Mouse (Mus musculus): Measurements from ENCODE around the gene Slc22a17. TPM values are rescaled to one million over a fixed set of nuclear protein-coding genes. Genes with fewer than 3 reads are reported as not detected.

Gene Slc22a17
- total RNA-seq, 2 experiments from 2014 or later: not detected

GRCm38 (mm10) chr14:54940176-54940530 is 27.2 kb upstream of the Slc22a17 start:
- no peak for ATAC-seq (replicated peaks; ENCODE audit: low FRiP score, poor library complexity, severe bottlenecking)

GRCm38 (mm10) chr14:54939434-54940175 is 26.7 kb upstream of the Slc22a17 start:
- ATAC-seq (replicated peaks; ENCODE audit: low FRiP score, poor library complexity, severe bottlenecking): no peak

- ATAC-seq (replicated peaks; ENCODE audit: low FRiP score, poor library complexity, severe bottlenecking): no peak
Measured at GRCm38 (mm10) chr14:54938431-54939219, 25.7 kb upstream of the Slc22a17 start.

GRCm38 (mm10) chr14:54937361-54938182 is 24.6 kb upstream of the Slc22a17 start:
- ATAC-seq (replicated peaks; ENCODE audit: low FRiP score, poor library complexity, severe bottlenecking): no peak

GRCm38 (mm10) chr14:54936831-54937160 is 23.9 kb upstream of the Slc22a17 start:
- ATAC-seq (replicated peaks; ENCODE audit: low FRiP score, poor library complexity, severe bottlenecking): no peak

- no peak for ATAC-seq (replicated peaks; ENCODE audit: low FRiP score, poor library complexity, severe bottlenecking)
Measured at GRCm38 (mm10) chr14:54935904-54936830, 23.2 kb upstream of the Slc22a17 start, which contains the start of gene Cmtm5. Gene Cmtm5, plus strand, starts transcription at chr14:54936261.

- ATAC-seq (replicated peaks; ENCODE audit: low FRiP score, poor library complexity, severe bottlenecking): no peak
Measured at GRCm38 (mm10) chr14:54932645-54933150, 19.8 kb upstream of the Slc22a17 start, which contains the start of gene Il25. Gene Il25, plus strand, starts transcription at chr14:54932695.

- ATAC-seq (replicated peaks; ENCODE audit: low FRiP score, poor library complexity, severe bottlenecking): no peak
Measured at GRCm38 (mm10) chr14:54930431-54930830, 17.5 kb upstream of the Slc22a17 start.

- ATAC-seq (replicated peaks; ENCODE audit: low FRiP score, poor library complexity, severe bottlenecking): no peak
Measured at GRCm38 (mm10) chr14:54929801-54930200, 16.9 kb upstream of the Slc22a17 start.

- ATAC-seq (replicated peaks; ENCODE audit: low FRiP score, poor library complexity, severe bottlenecking): no peak
Measured at GRCm38 (mm10) chr14:54927296-54927695, 14.4 kb upstream of the Slc22a17 start.

- no peak for ATAC-seq (replicated peaks; ENCODE audit: low FRiP score, poor library complexity, severe bottlenecking)
Measured at GRCm38 (mm10) chr14:54926401-54927158, 13.6 kb upstream of the Slc22a17 start.

- no peak for ATAC-seq (replicated peaks; ENCODE audit: low FRiP score, poor library complexity, severe bottlenecking)
Measured at GRCm38 (mm10) chr14:54925349-54926342, 12.7 kb upstream of the Slc22a17 start, which contains the start of gene Efs. Gene Efs, minus strand, starts transcription at chr14:54926126.

GRCm38 (mm10) chr14:54924641-54925348 is 11.9 kb upstream of the Slc22a17 start:
- 0 out of 2 replicates have a peak, but pooled peaks have one; percentile 33 for ATAC-seq (replicated peaks; ENCODE audit: low FRiP score, poor library complexity, severe bottlenecking)

- ATAC-seq (replicated peaks; ENCODE audit: low FRiP score, poor library complexity, severe bottlenecking): no peak
Measured at GRCm38 (mm10) chr14:54920076-54920685, 7.2 kb upstream of the Slc22a17 start.

GRCm38 (mm10) chr14:54913343-54913742 is 411 bp upstream of the Slc22a17 start:
- ATAC-seq (replicated peaks; ENCODE audit: low FRiP score, poor library complexity, severe bottlenecking): no peak

Data from erythroid progenitor cell, adult 5-6 weeks (primary cell).